Mouse (Mus musculus) lung, postnatal 0 days (tissue): ENCODE measurements around the gene Traf3. TPM values are rescaled to one million over a fixed set of nuclear protein-coding genes. Genes with fewer than 3 reads are reported as not detected.

Source experiments
- ATAC-seq: fragments of 200-750 bp; cut with Nextera tagmentation; 2 replicates; pipeline ENCODE4 v1.8.0; 2017; ENCODE audit warnings: moderate library complexity
- DNase-seq: peaks from one replicate; pipeline ENCODE4 v3.0.0-alpha.2; 2016; ENCODE audit warnings: low spot score
- H3K27ac ChIP-seq: fragments of 300-500 bp; sonication (generic); 2 replicates; pipeline ENCODE4 v1.5.1; 2014; ENCODE audit warnings: antibody characterized with exemption, mild to moderate bottlenecking, low read length, mixed read lengths
- H3K27me3 ChIP-seq: fragments of 300-500 bp; sonication (generic); replicated peaks from 2 replicates; pipeline ENCODE4 v1.6.1; 2014; ENCODE audit warnings: low read length, mixed read lengths; ENCODE audit not compliant: insufficient read depth
- H3K36me3 ChIP-seq: fragments of 300-500 bp; sonication (generic); 2 replicates; pipeline ENCODE4 v1.6.1; 2014; ENCODE audit warnings: low read length, mixed read lengths; ENCODE audit not compliant: insufficient read depth
- H3K4me1 ChIP-seq: fragments of 300-500 bp; sonication (generic); 2 replicates; pipeline ENCODE4 v1.6.1; 2014; ENCODE audit warnings: antibody characterized with exemption, low read depth, low read length, mixed read lengths; ENCODE audit not compliant: insufficient read depth
- H3K4me2 ChIP-seq: fragments of 300-500 bp; sonication (generic); replicated peaks from 2 replicates; pipeline ENCODE4 v1.6.1; 2014; ENCODE audit warnings: low read depth, mild to moderate bottlenecking, low read length, moderate library complexity, mixed read lengths
- H3K4me3 ChIP-seq: fragments of 300-500 bp; sonication (generic); 2 replicates; pipeline ENCODE4 v1.5.1; 2014; ENCODE audit warnings: low read depth, low read length
- H3K9ac ChIP-seq: fragments of 300-500 bp; sonication (generic); replicated peaks from 2 replicates; pipeline ENCODE4 v1.6.1; 2014; ENCODE audit warnings: low read depth, mild to moderate bottlenecking
- H3K9me3 ChIP-seq: fragments of 300-500 bp; sonication (generic); 2 replicates; pipeline ENCODE4 v1.6.1; 2016; ENCODE audit warnings: low read length, mixed read lengths
- CTCF ChIP-seq: IDR thresholded peaks from 2 replicates; pipeline ENCODE4 v1.5.1; 2016; ENCODE audit warnings: antibody characterized with exemption, mild to moderate bottlenecking
- EP300 ChIP-seq: IDR thresholded peaks from 2 replicates; pipeline ENCODE4 v1.6.1; 2016; ENCODE audit warnings: antibody characterized with exemption, mild to moderate bottlenecking, control low read depth
- WGBS: fragments of 180-500 bp; shearing (Covaris S2); extraction: QIAGEN DNeasy Blood & Tissue Kit; methylation state at CpG from one replicate; pipeline ENCODE4 v1.1.7; 2014; 5-methylcytosine and 5-hydroxymethylcytosine counted together
- polyA plus RNA-seq: library from polyadenylated mRNA; unstranded; fragments of >200 nt; fragmentation: Nextera tagmentation; extraction: Ambion mirVana; gene quantifications from 2 replicates; pipeline ENCODE4 v1.2.1, GENCODE M21; 2015

Gene Traf3
- polyA plus RNA-seq, 1 experiment from 2014 or later: 3.1 TPM

DNA sequence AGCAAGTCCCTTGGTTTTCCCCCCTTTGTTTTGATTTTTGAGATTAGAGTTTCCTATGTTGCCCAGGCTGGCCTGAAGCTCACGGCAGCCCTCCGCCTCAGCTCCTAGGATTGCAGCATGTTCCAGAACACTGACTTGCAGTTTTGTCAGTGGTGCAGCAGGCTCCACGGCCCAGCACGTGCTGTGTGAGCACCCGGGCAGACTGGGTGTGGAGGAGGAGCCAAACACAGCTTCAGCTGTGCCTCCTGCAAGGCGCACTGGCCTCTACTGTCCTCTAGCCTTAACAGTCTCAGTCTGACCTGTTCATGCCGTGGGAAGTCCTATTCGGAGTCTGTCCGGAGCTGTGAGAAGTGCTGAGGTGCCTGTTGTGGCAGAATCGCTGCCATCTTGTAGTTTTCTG, 73.8 kb downstream of the Traf3 start:
- 78% methylated on average over 10 of the region's 10 CpGs for WGBS
- DNase-seq: no peak
- H3K4me2 ChIP-seq: no peak overlapping the region
- no peaks in the 10 kb centered on the region for H3K9me3 ChIP-seq
- no peaks in the 10 kb centered on the region for H3K4me1 ChIP-seq
- H3K27ac ChIP-seq: no peak overlapping the region
- H3K27me3 ChIP-seq: no peaks in the 10 kb centered on the region
- no peak overlapping the region for H3K9ac ChIP-seq
- TF ChIP-seq CTCF (no peak), EP300 (no peak)
- H3K36me3 ChIP-seq: no peaks in the 10 kb centered on the region; the same call in 1 of the 2 replicates
- ATAC-seq: no peak
- no peak overlapping the region for H3K4me3 ChIP-seq

DNA sequence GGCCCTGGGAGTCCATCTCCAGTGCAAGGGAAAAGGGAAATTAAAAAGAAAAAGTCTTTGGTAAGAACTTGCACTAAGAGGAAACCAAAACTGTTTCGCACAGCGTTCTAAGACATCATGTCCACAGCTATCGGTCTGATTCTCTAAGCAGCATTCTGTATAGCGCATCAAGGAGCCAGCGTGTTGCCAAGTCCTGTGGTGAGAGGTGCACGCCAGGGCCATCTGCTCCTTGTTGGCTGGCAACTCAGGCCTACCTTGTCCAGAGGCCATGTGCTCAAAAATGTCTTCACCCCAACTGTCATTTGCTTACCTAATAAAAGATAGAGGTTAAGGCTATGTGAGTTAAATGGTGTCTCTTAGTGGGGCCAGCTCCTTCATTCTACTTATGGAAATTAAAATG, 75.7 kb downstream of the Traf3 start:
- no peaks in the 10 kb centered on the region for H3K9me3 ChIP-seq
- no peak overlapping the region for H3K4me2 ChIP-seq
- no peak overlapping the region for H3K4me3 ChIP-seq
- no peak overlapping the region for H3K27ac ChIP-seq
- no peak for ATAC-seq
- DNase-seq: no peak
- H3K36me3 ChIP-seq: no peaks in the 10 kb centered on the region; the same call in 1 of the 2 replicates
- no peaks in the 10 kb centered on the region for H3K4me1 ChIP-seq
- WGBS: 89% methylated on average over 6 of the region's 6 CpGs
- H3K27me3 ChIP-seq: no peaks in the 10 kb centered on the region
- TF ChIP-seq EP300 (no peak), CTCF (no peak)
- no peak overlapping the region for H3K9ac ChIP-seq

DNA sequence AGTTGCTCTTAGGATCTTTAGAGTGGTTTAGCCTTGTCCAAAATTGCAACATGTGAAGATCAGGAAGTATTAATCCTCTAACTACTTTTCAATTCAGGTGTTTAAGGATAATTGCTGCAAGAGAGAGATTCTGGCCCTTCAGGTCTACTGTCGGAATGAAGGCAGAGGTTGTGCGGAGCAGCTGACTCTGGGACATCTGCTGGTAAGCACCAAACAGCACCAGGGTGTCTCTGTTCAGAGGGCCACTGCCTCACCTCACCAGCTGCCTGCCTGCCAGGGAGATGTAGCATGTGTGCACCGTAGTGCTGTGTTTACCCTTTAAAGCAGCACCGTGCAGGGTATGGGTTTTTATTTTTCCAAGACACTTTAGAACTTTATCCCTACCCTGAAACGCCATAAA, 76.2 kb downstream of the Traf3 start:
- TF ChIP-seq EP300: no peak
- TF ChIP-seq CTCF: no peak
- Histone ChIP-seq H3K36me3 (no peaks in the 10 kb centered on the region; the same call in 1 of the 2 replicates), H3K9me3 (no peaks in the 10 kb centered on the region), H3K9ac (no peak overlapping the region), H3K4me3 (no peak overlapping the region), H3K4me1 (no peaks in the 10 kb centered on the region), H3K27me3 (no peaks in the 10 kb centered on the region), H3K27ac (no peak overlapping the region), H3K4me2 (no peak overlapping the region)
- no peak for ATAC-seq
- DNase-seq: no peak
- WGBS: 78% methylated on average over 5 of the region's 5 CpGs

DNA sequence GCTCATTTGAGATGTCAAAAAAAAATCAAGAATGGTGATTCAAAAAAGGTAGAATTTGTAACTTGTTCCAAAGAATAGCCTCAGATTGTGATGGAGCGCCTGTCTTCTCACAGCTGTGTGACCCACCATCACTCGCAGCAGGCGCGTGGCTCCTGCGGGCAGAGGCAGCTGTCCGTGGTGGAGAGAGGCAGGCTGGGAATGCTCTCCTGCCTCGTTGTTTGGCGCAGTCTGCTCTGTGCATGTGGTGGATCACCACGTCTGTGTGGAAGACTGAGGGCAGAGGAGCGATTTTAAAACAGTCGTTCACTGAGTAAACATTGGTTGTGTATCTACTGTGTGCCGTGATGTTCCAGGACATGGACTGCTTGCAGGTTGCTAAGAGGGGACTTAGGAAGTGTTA, 77.6 kb downstream of the Traf3 start:
- no peaks in the 10 kb centered on the region for H3K4me1 ChIP-seq

DNA sequence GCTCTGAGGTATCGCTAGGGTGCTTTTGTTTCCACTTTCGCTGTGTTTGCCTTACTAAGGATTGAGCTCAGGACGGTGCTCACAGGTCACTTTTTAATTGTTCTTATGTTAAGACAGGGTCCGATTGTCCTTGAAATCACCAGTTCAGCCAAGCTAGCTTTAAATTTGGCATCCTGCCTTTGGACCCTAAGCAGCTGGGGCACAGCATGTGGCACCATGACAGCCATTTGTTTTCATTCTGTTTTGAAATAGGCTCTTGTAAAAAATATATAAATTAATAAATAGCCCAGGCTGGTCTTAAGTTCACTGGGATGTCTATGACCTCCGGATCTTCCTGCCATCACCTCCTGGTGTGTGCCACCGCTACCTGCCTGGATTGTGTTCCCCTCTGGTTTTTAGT, 78.9 kb downstream of the Traf3 start:
- H3K9ac ChIP-seq: no peak overlapping the region
- H3K4me1 ChIP-seq: no peaks in the 10 kb centered on the region
- H3K9me3 ChIP-seq: no peaks in the 10 kb centered on the region
- H3K27me3 ChIP-seq: no peaks in the 10 kb centered on the region
- WGBS: 74% methylated on average over 6 of the region's 6 CpGs
- H3K4me2 ChIP-seq: no peak overlapping the region
- no peak for DNase-seq
- no peaks in the 10 kb centered on the region; the same call in none of the 2 replicates for H3K36me3 ChIP-seq
- TF ChIP-seq EP300 (no peak), CTCF (no peak)
- no peak overlapping the region for H3K27ac ChIP-seq
- ATAC-seq: no peak
- no peak overlapping the region for H3K4me3 ChIP-seq

More for the DNA sequence above, 77.6 kb downstream of the Traf3 start:
- WGBS: 80% methylated on average over 12 of the region's 12 CpGs
- no peak overlapping the region for H3K9ac ChIP-seq
- no peak overlapping the region for H3K4me3 ChIP-seq
- H3K27ac ChIP-seq: no peak overlapping the region
- TF ChIP-seq CTCF: no peak
- no peak for TF ChIP-seq EP300
- H3K27me3 ChIP-seq: no peaks in the 10 kb centered on the region
- no peak for ATAC-seq
- H3K4me2 ChIP-seq: no peak overlapping the region
- DNase-seq: no peak
- H3K9me3 ChIP-seq: no peaks in the 10 kb centered on the region
- no peaks in the 10 kb centered on the region; the same call in 1 of the 2 replicates for H3K36me3 ChIP-seq

DNA sequence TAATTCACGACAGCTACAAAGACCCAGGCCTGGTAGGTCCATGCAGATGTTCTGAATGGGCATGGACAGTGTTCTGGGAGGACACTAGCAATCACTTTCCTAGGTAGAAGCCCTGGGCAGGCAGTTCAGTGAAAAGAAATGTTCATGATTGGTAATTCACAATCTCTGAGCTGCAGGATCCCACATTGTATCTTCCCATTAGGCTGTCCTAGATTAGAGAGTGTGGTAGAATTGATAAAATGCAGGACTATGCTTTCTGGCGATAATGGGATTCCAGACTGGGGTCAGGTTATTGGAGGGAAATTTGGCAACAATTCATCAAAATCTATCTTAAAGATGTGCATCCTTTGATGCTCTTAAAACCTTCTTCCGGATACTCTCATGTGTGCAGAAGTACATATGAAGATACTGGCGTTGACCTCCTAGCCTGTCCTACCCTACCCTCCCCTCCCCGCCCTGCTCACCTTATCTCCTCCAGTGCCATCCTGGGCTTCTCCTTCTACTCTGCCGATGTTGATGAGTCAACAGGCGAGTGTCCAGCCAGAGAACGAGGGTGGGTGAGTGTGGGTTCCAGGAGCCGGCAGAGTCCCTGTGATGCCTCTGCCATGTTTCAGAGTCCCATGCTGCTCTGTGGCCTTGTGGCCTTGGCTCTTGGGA, 80.8 kb downstream of the Traf3 start:
- no peaks in the 10 kb centered on the region for H3K27me3 ChIP-seq
- DNase-seq: no peak
- H3K27ac ChIP-seq: no peak overlapping the region
- WGBS: 92% methylated on average over 9 of the region's 9 CpGs
- no peaks in the 10 kb centered on the region; the same call in none of the 2 replicates for H3K36me3 ChIP-seq
- ATAC-seq: no peak
- TF ChIP-seq CTCF (no peak), EP300 (no peak)
- no peaks in the 10 kb centered on the region for H3K4me1 ChIP-seq
- H3K4me2 ChIP-seq: no peak overlapping the region
- H3K9ac ChIP-seq: no peak overlapping the region
- H3K9me3 ChIP-seq: no peaks in the 10 kb centered on the region
- no peak overlapping the region for H3K4me3 ChIP-seq

DNA sequence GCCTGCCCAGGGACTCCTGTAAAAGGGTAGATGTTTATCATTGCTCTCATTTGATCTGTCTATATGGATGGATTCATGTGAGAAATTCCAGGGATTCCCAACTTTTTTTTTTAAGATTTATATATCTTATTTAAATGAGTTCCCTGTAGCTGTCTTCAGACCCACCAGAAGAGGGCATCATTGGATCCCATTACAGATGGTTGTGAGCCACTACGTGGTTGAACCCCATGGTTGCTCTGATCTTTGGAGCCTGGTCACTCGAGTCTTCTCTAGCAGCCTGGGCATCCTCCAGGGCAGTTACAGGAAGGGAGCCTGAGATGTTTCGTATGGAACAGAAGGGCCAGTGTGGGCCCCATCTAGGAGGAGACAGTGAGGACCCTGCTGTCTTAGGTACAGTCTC, 82.9 kb downstream of the Traf3 start:
- DNase-seq (no peak), ATAC-seq (no peak)
- no peaks in the 10 kb centered on the region; the same call in 1 of the 2 replicates for H3K36me3 ChIP-seq
- TF ChIP-seq CTCF (0 out of 2 replicates have a peak, but pooled peaks have one; percentile 10), EP300 (no peak)
- no peaks in the 10 kb centered on the region for H3K4me1 ChIP-seq
- no peaks in the 10 kb centered on the region for H3K27me3 ChIP-seq
- no peak overlapping the region for H3K9ac ChIP-seq
- H3K4me3 ChIP-seq: no peak overlapping the region
- H3K27ac ChIP-seq: no peak overlapping the region
- 44% methylated on average over 3 of the region's 3 CpGs for WGBS
- H3K4me2 ChIP-seq: no peak overlapping the region
- no peaks in the 10 kb centered on the region for H3K9me3 ChIP-seq
